Mouse (Mus musculus) stomach, postnatal 0 days (tissue): ENCODE measurements around the gene Tenm4.

Experiments used
- CTCF ChIP-seq: IDR thresholded peaks from 2 replicates; pipeline ENCODE4 v1.5.1; 2016; ENCODE audit warnings: antibody characterized with exemption, low read depth, mild to moderate bottlenecking, moderate library complexity
- EP300 ChIP-seq: optimal IDR thresholded peaks from 2 replicates; pipeline ENCODE3; 2016; ENCODE audit warnings: antibody characterized with exemption

- TF ChIP-seq EP300 (no peak), CTCF (no peak)
These were observed 667.9 kb downstream of the Tenm4 start for GRCm38 (mm10) chr7:96838926-96839325.
